Mouse (Mus musculus): ENCODE data around the gene C8g.

Gene C8g

GRCm38 (mm10) chr2:25501593-25502486, at the start of gene C8g:
Gene C8g, minus strand, starts transcription at chr2:25501719.
- DNase-seq: peak; percentile 52

GRCm38 (mm10) chr2:25551186-25551585, 49.7 kb upstream of the C8g start:
- DNase-seq: no peak

- no peak for DNase-seq
These were observed 47.8 kb upstream of the C8g start for GRCm38 (mm10) chr2:25549021-25549991.

GRCm38 (mm10) chr2:25546811-25547491, 45.4 kb upstream of the C8g start, which contains the start of gene Traf2:
Gene Traf2, minus strand, starts transcription at chr2:25546940.
- DNase-seq: peak; percentile 98

GRCm38 (mm10) chr2:25545996-25546810, 44.7 kb upstream of the C8g start:
- peak; percentile 61 for DNase-seq

GRCm38 (mm10) chr2:25541644-25542367, 40.3 kb upstream of the C8g start:
- DNase-seq: no peak

- DNase-seq: no peak
These were observed 39.0 kb upstream of the C8g start for GRCm38 (mm10) chr2:25540541-25540948.

GRCm38 (mm10) chr2:25536531-25536930, 35.0 kb upstream of the C8g start:
- no peak for DNase-seq

GRCm38 (mm10) chr2:25534866-25535182, 33.3 kb upstream of the C8g start:
- DNase-seq: no peak

- peak; percentile 79 for DNase-seq
These were observed 32.8 kb upstream of the C8g start for GRCm38 (mm10) chr2:25534178-25534865.

GRCm38 (mm10) chr2:25533707-25534106, 32.2 kb upstream of the C8g start:
- no peak for DNase-seq

GRCm38 (mm10) chr2:25526510-25527302, 25.2 kb upstream of the C8g start:
- DNase-seq: no peak

GRCm38 (mm10) chr2:25509912-25510311, 8.4 kb upstream of the C8g start:
- no peak for DNase-seq

- DNase-seq: no peak
These were observed 5.4 kb upstream of the C8g start for GRCm38 (mm10) chr2:25506964-25507363.

GRCm38 (mm10) chr2:25505860-25506259, 4.3 kb upstream of the C8g start:
- peak; percentile 23 for DNase-seq

GRCm38 (mm10) chr2:25505000-25505399, 3.5 kb upstream of the C8g start:
- no peak for DNase-seq

GRCm38 (mm10) chr2:25504538-25504937, 3.0 kb upstream of the C8g start:
- DNase-seq: no peak

GRCm38 (mm10) chr2:25502726-25503125, 1.2 kb upstream of the C8g start:
- DNase-seq: no peak

- DNase-seq: peak; percentile 81
These were observed 728 bp downstream of the C8g start, which contains the start of gene Fbxw5 for GRCm38 (mm10) chr2:25500576-25501405. Gene Fbxw5, plus strand, starts transcription at chr2:25500750.

All from cerebellum, adult 8-10 months (tissue).